Mouse (Mus musculus): ENCODE data around the gene Fam98b. TPM values are rescaled to one million over a fixed set of nuclear protein-coding genes. Genes with fewer than 3 reads are reported as not detected.

Gene Fam98b
- polyA plus RNA-seq, 1 experiment from 2014 or later: 7.5 TPM

- no peak overlapping the region for H3K27ac ChIP-seq (ENCODE audit: low read length)
- no peaks in the 10 kb centered on the region for H3K9me3 ChIP-seq (ENCODE audit: low read length)
- H3K36me3 ChIP-seq (ENCODE audit: insufficient read depth, low read length): no peaks in the 10 kb centered on the region
- no peak overlapping the region for H3K9ac ChIP-seq (replicated peaks; ENCODE audit: low read length)
- no peak overlapping the region for H3K4me3 ChIP-seq (ENCODE audit: low read length)
- no peaks in the 10 kb centered on the region for H3K27me3 ChIP-seq (ENCODE audit: insufficient read depth, low read length)
- no peak for ATAC-seq (ENCODE audit: low FRiP score, low TSS enrichment)
- no peak overlapping the region for H3K4me2 ChIP-seq (replicated peaks; ENCODE audit: low read depth, low read length)
- 87% methylated on average over 5 of the region's 5 CpGs for WGBS
- H3K4me1 ChIP-seq (ENCODE audit: insufficient read depth, low read length): no peaks in the 10 kb centered on the region
These were observed 64.2 kb downstream of the Fam98b start for GRCm38 (mm10) chr2:117313586-117314235.

GRCm38 (mm10) chr2:117318991-117319390 lies 69.5 kb downstream of the Fam98b start:
- H3K36me3 ChIP-seq (ENCODE audit: insufficient read depth, low read length): no peaks in the 10 kb centered on the region
- H3K9me3 ChIP-seq (ENCODE audit: low read length): no peaks in the 10 kb centered on the region
- H3K27me3 ChIP-seq (ENCODE audit: insufficient read depth, low read length): no peaks in the 10 kb centered on the region
- no peak overlapping the region for H3K27ac ChIP-seq (ENCODE audit: low read length)
- no peak overlapping the region for H3K9ac ChIP-seq (replicated peaks; ENCODE audit: low read length)
- 83% methylated on average over 3 of the region's 3 CpGs for WGBS
- H3K4me1 ChIP-seq (ENCODE audit: insufficient read depth, low read length): no peaks in the 10 kb centered on the region
- no peak for ATAC-seq (ENCODE audit: low FRiP score, low TSS enrichment)
- H3K4me3 ChIP-seq (ENCODE audit: low read length): no peak overlapping the region
- no peak overlapping the region for H3K4me2 ChIP-seq (replicated peaks; ENCODE audit: low read depth, low read length)

Other genes with a start within 250 kb of the Fam98b start
- gene Spred1, start 128.4 kb upstream of the Fam98b start, polyA plus RNA-seq (2015; fragmentation: Nextera tagmentation; extraction: Ambion mirVana): 7.6 and 7.7 TPM in 2 replicates
- gene Rasgrp1, start 93.3 kb downstream of the Fam98b start, polyA plus RNA-seq (2015; fragmentation: Nextera tagmentation; extraction: Ambion mirVana): 0.48 and 0.50 TPM in 2 replicates

Measured in kidney, embryonic 16.5 days (tissue).